Comparison of ENCODE assay signal across 8 mouse cellular contexts in the genomic region with DNA sequence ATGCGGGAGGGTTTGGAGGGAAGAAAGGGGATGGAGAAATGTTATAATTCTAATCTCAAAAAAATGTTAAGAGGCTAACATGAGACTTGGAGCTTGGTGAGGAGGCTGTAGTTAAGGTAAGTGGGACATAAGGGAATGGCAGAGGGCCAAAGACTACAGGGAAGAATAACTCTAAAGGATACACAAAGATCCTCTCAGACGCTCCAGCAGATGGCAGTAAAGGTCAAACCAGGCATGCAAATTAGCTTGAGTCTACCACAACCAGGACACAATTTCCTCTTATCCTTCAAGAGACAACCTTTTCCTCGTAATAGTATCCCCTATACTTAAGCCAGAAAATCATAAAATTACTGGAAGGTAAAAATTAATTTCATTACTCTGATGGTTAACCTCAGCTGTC.
DNase-seq lines count a peak whose midpoint lies in the region; ATAC-seq and TF ChIP-seq lines count a peak whose summit lies in the region.

No protein-coding gene starts in this region.

- 70% methylated on average over 3 of the region's 3 CpGs for WGBS in forebrain, embryonic 14.5 days
- 65% methylated on average over 3 of the region's 3 CpGs for WGBS in forebrain, postnatal 0 days
- 74% methylated on average over 3 of the region's 3 CpGs for WGBS in forebrain, embryonic 12.5 days

- H3K9me3 ChIP-seq in forebrain, embryonic 14.5 days (replicated peaks; ENCODE audit: control insufficient read depth, low read length): no peaks in the 10 kb centered on the region
- no peaks in the 10 kb centered on the region for H3K9me3 ChIP-seq in forebrain, postnatal 0 days (ENCODE audit: low read length)
- H3K9me3 ChIP-seq in forebrain, embryonic 12.5 days: no peaks in the 10 kb centered on the region

- H3K27me3 ChIP-seq in forebrain, embryonic 14.5 days (replicated peaks; ENCODE audit: control insufficient read depth, insufficient read depth, low read length): no peaks in the 10 kb centered on the region
- no peaks in the 10 kb centered on the region for H3K27me3 ChIP-seq in forebrain, postnatal 0 days (ENCODE audit: insufficient read depth, low read length)
- no peaks in the 10 kb centered on the region for H3K27me3 ChIP-seq in forebrain, embryonic 12.5 days

- no peak for ATAC-seq in forebrain, embryonic 14.5 days
- ATAC-seq in forebrain, postnatal 0 days: no peak
- ATAC-seq in megakaryocyte progenitor cell, adult 5-6 weeks (replicated peaks; ENCODE audit: poor library complexity): peak; percentile 85
- no peak for ATAC-seq in forebrain, embryonic 12.5 days (ENCODE audit: low FRiP score)

- H3K4me1 ChIP-seq in forebrain, embryonic 14.5 days (ENCODE audit: control insufficient read depth, insufficient read depth, low read length): no peaks in the 10 kb centered on the region
- no peaks in the 10 kb centered on the region for H3K4me1 ChIP-seq in forebrain, postnatal 0 days (ENCODE audit: insufficient read depth)
- no peaks in the 10 kb centered on the region for H3K4me1 ChIP-seq in forebrain, embryonic 12.5 days

- no peaks in the 10 kb centered on the region for H3K36me3 ChIP-seq in forebrain, embryonic 14.5 days (ENCODE audit: control insufficient read depth, insufficient read depth, low read length)
- H3K36me3 ChIP-seq in forebrain, postnatal 0 days (ENCODE audit: insufficient read depth): no peaks in the 10 kb centered on the region
- no peaks in the 10 kb centered on the region for H3K36me3 ChIP-seq in forebrain, embryonic 12.5 days (replicated peaks)

- no peak overlapping the region for H3K27ac ChIP-seq in forebrain, embryonic 14.5 days (ENCODE audit: low read depth, low read length)
- no peak overlapping the region for H3K27ac ChIP-seq in forebrain, postnatal 0 days (ENCODE audit: low read depth, low read length)
- H3K27ac ChIP-seq in forebrain, embryonic 12.5 days: no peak overlapping the region

- H3K4me2 ChIP-seq in forebrain, embryonic 14.5 days (ENCODE audit: low read length): no peak overlapping the region
- H3K4me2 ChIP-seq in forebrain, postnatal 0 days (ENCODE audit: low read depth): no peak overlapping the region
- no peak overlapping the region for H3K4me2 ChIP-seq in forebrain, embryonic 12.5 days

- peak; percentile 61 for DNase-seq in forebrain, embryonic 14.5 days (ENCODE audit: low spot score)
- DNase-seq in forebrain, postnatal 0 days: no peak
- peak; percentile 13 for DNase-seq in right cerebral cortex, adult 18-20 months
- DNase-seq in right cerebral cortex, postnatal 4 days: no peak
- peak; percentile 43 to 67 for DNase-seq in cerebellum, postnatal 25 days
- DNase-seq in kidney, postnatal 25 days: peak; percentile 49 to 62

- H3K9ac ChIP-seq in forebrain, embryonic 14.5 days (ENCODE audit: low read length): no peak overlapping the region
- no peak overlapping the region for H3K9ac ChIP-seq in forebrain, postnatal 0 days
- H3K9ac ChIP-seq in forebrain, embryonic 12.5 days: no peak overlapping the region

- TF ChIP-seq CTCF in forebrain, postnatal 0 days (IDR thresholded peaks at IDR 0.05; ENCODE audit: low read depth): no peak; the same call in 1 of the 2 replicates

- H3K4me3 ChIP-seq in forebrain, embryonic 14.5 days (ENCODE audit: low read depth, low read length): no peak overlapping the region
- no peak overlapping the region for H3K4me3 ChIP-seq in forebrain, postnatal 0 days (ENCODE audit: low read depth, low read length)
- no peak overlapping the region for H3K4me3 ChIP-seq in forebrain, embryonic 12.5 days (replicated peaks)

Comparison
In these comparisons a context has a peak if more than half of its experiments do, and no peak if none do; other contexts are left out.
1. DNase-seq: peak in forebrain, embryonic 14.5 days (single experiment), right cerebral cortex, adult 18-20 months (single experiment), cerebellum, postnatal 25 days (2 of 2) and kidney, postnatal 25 days (2 of 2); none in forebrain, postnatal 0 days (single experiment) and right cerebral cortex, postnatal 4 days (single experiment).